Mouse (Mus musculus): ENCODE data around the gene Ccdc78.
"Not testable (repeated sequence)": the region's sequence is repeated elsewhere in the genome, so short reads cannot be mapped to it uniquely, and the experiment has no call there.

Gene Ccdc78

GRCm38 (mm10) chr17:25786280-25786679, at the start of gene Ccdc78:
Ccdc78 (plus strand) TSS chr17:25786580.
- no peak for DNase-seq (ENCODE audit: low spot score)

GRCm38 (mm10) chr17:25738861-25739260, 47.5 kb upstream of the Ccdc78 start:
- DNase-seq (ENCODE audit: low spot score) = no peak

DNA sequence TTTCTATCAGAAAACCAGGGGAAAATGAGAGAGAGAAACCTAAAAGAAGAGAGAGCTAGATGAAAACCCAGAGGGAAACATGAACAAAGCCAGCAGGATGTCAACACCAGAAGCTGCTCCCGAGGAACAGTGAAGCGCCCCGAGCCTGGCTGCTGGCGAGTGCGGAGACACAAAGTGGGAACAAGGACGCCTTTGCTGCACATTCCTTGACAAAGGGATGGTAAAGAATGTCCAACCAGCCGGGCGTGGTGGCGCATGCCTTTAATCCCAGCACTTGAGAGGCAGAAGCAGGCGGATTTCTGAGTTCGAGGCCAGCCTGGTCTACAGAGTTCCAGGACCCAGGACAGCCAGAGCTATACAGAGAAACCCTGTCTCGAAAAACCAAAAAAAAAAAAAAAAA, 44.9 kb upstream of the Ccdc78 start:
- DNase-seq (ENCODE audit: low spot score) = not testable (repeated sequence)

DNA sequence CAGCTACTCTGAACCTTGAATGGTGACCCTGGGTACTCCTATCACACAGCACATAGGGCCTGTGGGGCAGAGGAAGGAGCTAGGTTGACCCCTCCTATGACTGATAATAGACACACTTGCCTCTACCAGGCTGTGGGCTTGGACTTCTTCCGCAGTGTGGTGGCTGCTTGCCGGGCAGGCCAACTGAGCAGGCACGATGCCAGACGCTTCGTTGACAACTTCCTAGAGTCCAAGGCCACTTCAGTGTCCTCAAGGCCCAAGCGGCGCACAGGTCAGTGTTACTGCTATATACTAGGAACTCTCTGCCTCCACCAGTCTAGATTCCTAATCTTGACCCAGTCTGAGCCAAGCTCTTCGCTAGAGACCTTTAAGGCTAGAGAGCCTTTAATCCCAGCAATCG, 42.5 kb upstream of the Ccdc78 start:
- DNase-seq (ENCODE audit: low spot score) = no peak

DNA sequence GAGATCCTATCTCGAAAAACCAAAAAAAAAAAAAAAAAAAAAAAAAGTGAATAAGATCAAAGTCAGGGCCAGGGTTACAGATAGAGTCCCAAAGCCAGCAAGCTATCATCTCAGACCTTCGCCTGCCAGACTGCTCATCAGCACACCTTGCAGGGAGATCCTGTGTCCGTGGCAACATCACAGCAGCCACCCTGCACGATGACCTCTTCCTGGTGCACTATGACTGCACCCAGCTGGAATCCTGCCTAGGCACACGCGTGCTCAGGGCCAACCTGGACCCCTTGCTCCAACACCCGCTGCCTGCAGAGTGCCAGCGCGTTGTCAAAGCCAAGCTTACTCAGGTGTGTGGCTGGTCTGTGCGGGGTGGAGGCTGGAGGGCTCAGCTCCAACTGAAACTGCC, 42.1 kb upstream of the Ccdc78 start:
- DNase-seq (ENCODE audit: low spot score) = no peak

DNA sequence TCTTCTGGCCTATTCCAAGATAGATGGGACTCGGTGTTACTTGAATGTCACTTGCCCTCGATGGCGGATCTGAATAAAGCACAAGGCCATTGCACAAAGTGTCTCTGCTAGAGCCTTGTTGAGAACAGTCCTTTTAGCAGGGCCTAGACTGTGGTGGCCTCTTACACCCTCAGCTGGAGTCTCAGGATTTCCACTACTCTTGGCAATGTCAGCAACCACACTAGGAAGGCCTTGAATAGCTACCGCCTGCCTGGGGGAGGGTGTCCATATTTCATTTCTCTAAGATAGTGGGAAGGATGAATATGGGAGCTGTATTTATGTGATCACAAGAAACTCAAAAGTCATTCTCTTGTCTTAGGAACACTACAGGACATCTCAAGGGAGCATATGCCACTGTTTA, 38.1 kb upstream of the Ccdc78 start:
- no peak for DNase-seq (ENCODE audit: low spot score)

GRCm38 (mm10) chr17:25749314-25749713, 37.1 kb upstream of the Ccdc78 start:
- DNase-seq (ENCODE audit: low spot score) = no peak

- peak; percentile 50 for DNase-seq (ENCODE audit: low spot score)
These were observed 34.9 kb upstream of the Ccdc78 start for GRCm38 (mm10) chr17:25751446-25751845.

DNA sequence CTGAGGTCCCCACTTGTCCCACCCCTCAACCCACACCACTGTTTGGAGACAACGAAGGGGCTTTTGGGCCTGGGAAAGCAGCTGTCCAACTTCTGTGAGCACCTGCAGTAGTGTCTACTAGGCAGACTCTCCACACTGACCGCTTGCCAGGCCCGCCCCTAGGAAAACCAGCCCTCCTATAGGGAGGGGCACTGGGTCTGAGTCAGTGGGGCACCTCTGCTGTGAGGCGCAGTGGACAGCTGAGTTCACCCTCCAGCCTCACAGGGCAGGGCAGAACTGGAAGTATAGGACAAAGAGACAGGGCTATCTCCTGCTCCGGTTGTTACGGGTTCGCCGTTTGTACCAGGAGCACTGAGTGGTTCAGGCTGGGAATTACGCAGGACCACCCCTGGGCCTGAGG, 32.1 kb upstream of the Ccdc78 start, which contains the start of gene Msln:
TSS of gene Msln (minus strand) at position 138 of the 400 bp plus-strand sequence.
- DNase-seq (ENCODE audit: low spot score) = no peak

GRCm38 (mm10) chr17:25755086-25755485, 31.3 kb upstream of the Ccdc78 start:
- DNase-seq (ENCODE audit: low spot score) = no peak

- DNase-seq (ENCODE audit: low spot score) = no peak
These were observed 30.6 kb upstream of the Ccdc78 start for GRCm38 (mm10) chr17:25755627-25756377.

GRCm38 (mm10) chr17:25756378-25757242, 29.8 kb upstream of the Ccdc78 start:
- no peak for DNase-seq (ENCODE audit: low spot score)

DNA sequence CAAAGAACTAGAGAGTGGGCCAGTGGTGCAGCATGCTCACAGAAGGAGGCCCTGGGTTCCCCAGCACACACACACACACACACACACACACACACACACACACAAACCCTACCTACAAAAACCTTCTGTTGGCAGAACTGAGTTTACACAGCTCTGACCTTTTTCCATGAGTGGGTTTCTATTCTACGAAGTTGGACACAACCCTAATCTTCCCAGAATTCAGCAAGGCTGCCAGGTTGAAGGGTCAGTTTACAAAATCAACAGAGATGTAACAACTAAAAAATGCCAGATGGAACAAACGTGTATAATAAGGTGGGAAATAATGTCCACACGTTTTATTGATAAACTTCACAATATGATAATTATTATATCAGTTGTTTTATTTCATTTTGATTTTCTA, 28.7 kb upstream of the Ccdc78 start:
- DNase-seq (ENCODE audit: low spot score) = no peak

DNA sequence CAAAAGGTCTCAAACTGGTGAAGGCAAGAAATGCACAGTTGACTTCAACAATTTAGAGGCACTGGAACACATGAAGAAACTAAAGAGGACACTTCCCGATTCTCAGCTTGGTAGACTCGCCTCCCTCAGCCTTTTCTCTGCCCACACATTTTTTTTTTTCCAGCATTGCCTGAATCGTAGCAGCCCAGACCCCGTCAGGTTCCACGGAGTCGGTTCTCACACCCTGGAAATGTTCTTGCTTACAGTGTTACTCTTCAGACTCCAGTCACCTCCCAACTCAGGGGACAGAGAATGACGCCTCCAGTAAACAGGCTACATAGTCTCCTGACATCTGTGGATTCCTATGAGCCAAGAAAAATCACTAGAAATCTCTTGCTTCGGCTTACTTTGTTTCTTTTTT, 26.2 kb upstream of the Ccdc78 start:
- no peak for DNase-seq (ENCODE audit: low spot score)

DNA sequence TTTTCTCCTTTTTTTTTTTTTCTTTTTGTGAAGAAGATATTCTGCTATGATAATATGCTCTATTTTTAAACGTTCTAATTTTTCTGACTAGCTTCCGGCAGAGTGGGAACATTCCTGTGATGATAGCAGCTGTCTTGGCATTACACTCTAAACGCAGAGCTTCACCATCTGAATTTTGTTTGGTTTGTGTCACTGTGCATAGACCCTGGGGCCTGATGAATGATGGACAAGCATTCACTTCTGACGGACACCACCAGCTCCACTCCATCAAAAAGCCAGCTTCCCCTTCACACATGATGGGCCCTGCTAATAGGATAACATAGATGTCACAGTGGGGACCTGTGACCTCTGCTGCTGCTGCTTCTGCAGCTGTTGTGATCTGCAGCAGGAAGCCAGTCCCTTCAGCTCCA, 24.8 kb upstream of the Ccdc78 start:
- no peak for DNase-seq (ENCODE audit: low spot score)

DNA sequence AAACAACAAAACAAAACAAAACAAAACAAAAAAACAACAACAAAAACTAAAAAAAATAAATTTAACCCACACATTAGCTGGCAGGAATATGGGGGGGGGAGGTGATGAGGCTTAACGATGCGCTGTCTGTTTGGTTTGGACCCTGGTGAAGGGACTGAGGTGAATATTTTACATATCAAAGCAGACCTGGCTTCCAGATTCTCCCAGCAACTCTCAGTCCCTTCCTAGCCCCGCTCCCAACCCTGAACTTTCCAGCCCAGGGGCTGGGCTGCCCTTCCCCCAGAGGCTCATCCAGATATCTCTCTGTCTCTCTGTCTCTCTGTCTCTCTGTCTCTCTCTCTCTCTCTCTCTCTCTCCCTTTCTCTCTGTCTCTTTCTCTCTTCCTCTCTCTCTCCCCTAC, 23.8 kb upstream of the Ccdc78 start:
- DNase-seq (ENCODE audit: low spot score) = no peak

DNA sequence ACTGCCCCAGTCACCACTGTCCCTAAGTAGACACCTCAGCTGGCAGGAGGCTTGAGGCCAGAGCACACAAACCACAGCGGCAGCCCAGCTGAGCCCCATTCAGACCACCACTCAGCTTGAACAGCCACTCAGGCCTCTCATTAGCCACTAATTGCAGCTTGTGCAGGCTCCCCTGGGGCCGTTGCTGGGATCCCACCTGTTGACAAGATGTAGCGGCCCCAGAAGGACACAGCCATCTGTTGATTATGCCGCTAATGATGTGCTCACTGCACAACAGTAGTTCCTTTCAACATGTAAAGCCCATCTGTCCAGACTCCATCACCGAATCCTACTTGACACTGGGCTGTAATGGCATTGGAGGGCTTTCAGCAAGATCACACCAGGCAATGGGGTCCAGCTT, 20.5 kb upstream of the Ccdc78 start:
- DNase-seq (ENCODE audit: low spot score) = no peak

GRCm38 (mm10) chr17:25769331-25769730, 17.0 kb upstream of the Ccdc78 start:
- DNase-seq (ENCODE audit: low spot score) = no peak

DNA sequence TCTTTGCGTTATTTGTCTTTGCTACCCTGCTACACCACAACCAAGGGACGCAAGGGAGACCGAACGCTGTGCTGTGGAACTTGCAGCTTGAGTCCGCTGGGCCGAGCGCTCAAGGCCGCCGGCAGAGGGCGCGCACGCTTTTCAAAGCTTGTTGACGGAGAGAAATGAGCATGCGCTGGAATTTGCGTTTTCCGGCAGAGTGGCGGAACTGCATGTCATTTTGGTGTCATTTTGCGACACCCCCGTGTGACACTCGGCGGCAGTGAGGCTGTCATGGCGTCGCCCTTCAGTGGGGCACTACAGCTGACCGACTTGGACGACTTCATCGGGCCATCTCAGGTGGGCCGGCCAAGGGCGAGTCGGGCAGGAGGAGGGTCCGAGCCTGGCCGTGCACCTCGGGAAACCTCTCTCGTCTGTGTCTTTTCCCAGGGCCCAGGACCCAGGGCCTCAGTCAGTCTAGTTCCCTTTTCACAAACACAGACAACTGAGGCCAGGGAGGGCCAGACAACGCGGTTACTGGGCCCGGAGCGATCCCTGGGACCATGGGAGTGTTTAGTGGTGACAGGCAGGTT, 12.7 kb upstream of the Ccdc78 start, which contains the start of gene Narfl:
TSS of gene Narfl (plus strand) at position 228 of the 572 bp plus-strand sequence.
- peak; percentile 95 for DNase-seq (ENCODE audit: low spot score)

DNA sequence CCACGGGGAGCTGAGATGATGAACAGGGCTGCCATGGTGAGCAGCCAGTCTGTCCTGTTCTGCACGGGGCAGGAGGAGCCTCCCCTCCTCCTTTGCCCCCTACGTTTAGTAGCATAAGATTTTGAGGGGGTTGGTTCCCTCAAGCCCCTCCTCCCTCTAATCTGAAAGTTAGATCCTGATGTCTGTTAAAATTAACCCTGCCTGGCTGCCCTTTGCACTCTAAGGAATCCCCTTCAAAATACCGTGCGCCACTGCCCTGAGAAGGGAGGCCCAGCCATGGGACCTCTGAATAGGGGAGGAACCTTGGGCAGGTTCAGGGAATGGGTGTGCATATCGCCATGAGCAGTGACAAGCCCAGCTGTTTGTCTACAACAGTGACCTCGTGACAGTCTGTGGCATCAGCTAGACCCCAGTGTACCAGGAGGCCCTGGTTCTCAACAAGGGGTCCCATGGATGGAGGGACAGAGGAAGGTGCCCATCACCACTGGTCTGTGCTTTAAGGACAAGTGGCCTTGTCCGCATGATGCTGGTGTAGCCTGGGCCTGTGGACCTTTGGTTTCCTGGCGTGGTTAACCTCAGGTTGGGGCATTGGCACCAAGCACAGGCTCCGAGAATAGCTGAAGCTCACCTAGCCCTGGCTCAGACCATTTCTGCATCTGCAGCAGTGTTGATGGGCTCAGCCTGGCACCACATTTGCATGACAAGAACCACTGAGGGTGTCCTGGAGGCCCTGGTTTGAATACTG, 10.9 kb upstream of the Ccdc78 start:
- no peak for DNase-seq (ENCODE audit: low spot score)

- no peak for DNase-seq (ENCODE audit: low spot score)
These were observed 8.4 kb upstream of the Ccdc78 start for GRCm38 (mm10) chr17:25777948-25778347.

- DNase-seq (ENCODE audit: low spot score) = no peak
These were observed 5.0 kb upstream of the Ccdc78 start for GRCm38 (mm10) chr17:25781339-25781738.

Data from ovary, postnatal 10 days (tissue).